Mouse (Mus musculus): ENCODE measurements around the gene Sult6b1.

GRCm38 (mm10) chr17:78935857-78936256 is 29.1 kb upstream of the Sult6b1 start:
- TF ChIP-seq CTCF (IDR thresholded peaks at IDR 0.05; ENCODE audit: low read depth, low read length) (no peak), POLR2A (IDR thresholded peaks at IDR 0.05; ENCODE audit: borderline replicate concordance, low read depth, low read length) (no peak)
